Mouse (Mus musculus): ENCODE data around the gene Chl1. TPM values are rescaled to one million over a fixed set of nuclear protein-coding genes. Genes with fewer than 3 reads are reported as not detected.

Chl1 gene
- polyA plus RNA-seq, 1 experiment from 2014 or later: 127 TPM

- H3K36me3 ChIP-seq: no peaks in the 10 kb centered on the region
- peaks cover 9% of the 10 kb centered on the region for H3K4me1 ChIP-seq (replicated peaks)
- H3K27ac ChIP-seq (replicated peaks): no peak overlapping the region
- no peak for ATAC-seq (ENCODE audit: low FRiP score, low read depth)
- no peaks in the 10 kb centered on the region for H3K9me3 ChIP-seq
- H3K27me3 ChIP-seq: no peaks in the 10 kb centered on the region
- H3K9ac ChIP-seq: no peak overlapping the region
- no peak overlapping the region for H3K4me3 ChIP-seq
- no peak overlapping the region for H3K4me2 ChIP-seq
- 69% methylated on average over 3 of the region's 3 CpGs for WGBS
Observed at GRCm38 (mm10) chr6:103613714-103614113, 103.3 kb downstream of the Chl1 start.

- Histone ChIP-seq H3K4me1 (replicated peaks) (peaks cover 9% of the 10 kb centered on the region), H3K9ac (no peak overlapping the region), H3K27me3 (no peaks in the 10 kb centered on the region), H3K27ac (replicated peaks) (no peak overlapping the region), H3K4me3 (no peak overlapping the region), H3K4me2 (no peak overlapping the region), H3K9me3 (no peaks in the 10 kb centered on the region), H3K36me3 (no peaks in the 10 kb centered on the region)
- WGBS: 42% methylated on average over 3 of the region's 3 CpGs
- no peak for ATAC-seq (ENCODE audit: low FRiP score, low read depth)
Observed at GRCm38 (mm10) chr6:103615924-103616602, 105.7 kb downstream of the Chl1 start.

DNA sequence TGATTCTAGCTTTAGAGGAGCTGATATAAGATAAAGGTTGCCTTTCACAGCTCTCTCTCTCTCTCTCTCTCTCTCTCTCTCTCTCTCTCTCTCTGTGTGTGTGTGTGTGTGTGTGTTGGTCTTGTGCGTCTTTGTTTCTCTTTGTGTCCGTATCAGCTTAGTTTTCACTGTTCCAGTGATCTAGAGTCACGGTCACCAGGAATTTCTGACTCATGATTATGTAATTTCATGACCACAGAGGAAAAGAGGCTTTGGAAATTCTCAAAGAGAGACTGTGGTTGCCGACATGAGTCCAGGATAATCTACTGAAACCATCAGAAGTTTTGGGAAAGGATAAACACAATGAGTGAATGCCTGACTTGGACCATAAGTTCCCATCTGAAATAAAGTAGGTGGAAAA, 110.5 kb downstream of the Chl1 start:
- Histone ChIP-seq H3K9me3 (no peaks in the 10 kb centered on the region), H3K27ac (replicated peaks) (no peak overlapping the region), H3K9ac (no peak overlapping the region), H3K4me1 (replicated peaks) (peaks cover 6% of the 10 kb centered on the region), H3K4me2 (no peak overlapping the region), H3K27me3 (no peaks in the 10 kb centered on the region), H3K36me3 (no peaks in the 10 kb centered on the region), H3K4me3 (no peak overlapping the region)
- ATAC-seq (ENCODE audit: low FRiP score, low read depth): no peak
- WGBS: 50% methylated on average over 4 of the region's 4 CpGs

DNA sequence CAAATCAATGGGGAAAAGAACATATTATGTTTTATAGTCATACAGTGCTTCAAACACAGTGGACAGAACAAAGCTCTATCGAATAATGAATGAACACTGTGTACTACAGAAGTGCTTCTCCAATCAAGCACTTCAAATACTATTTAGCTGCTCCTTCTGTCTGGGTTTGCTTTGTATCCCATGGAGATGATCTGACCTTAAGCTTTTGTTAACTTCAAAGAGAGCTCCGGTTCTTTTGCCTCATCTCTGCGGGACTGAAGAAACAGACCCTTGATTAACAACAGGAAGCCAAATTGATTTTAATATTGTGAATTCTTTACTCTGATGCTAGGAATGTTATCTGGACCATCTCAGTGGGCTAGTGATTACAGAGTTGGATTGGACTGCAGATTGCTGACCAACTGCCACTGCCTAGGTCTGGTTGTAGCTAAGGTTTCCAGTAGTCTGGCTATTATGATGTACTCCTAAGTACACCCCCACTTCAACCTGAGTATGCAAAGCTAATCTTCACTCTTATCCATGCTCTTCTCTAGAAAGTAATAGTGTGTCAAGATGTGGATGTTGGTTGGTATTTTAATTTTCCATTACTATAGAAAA, 111.8 kb downstream of the Chl1 start:
- Histone ChIP-seq H3K27ac (replicated peaks) (no peak overlapping the region), H3K36me3 (no peaks in the 10 kb centered on the region), H3K9ac (no peak overlapping the region), H3K4me3 (no peak overlapping the region), H3K9me3 (no peaks in the 10 kb centered on the region), H3K4me2 (no peak overlapping the region), H3K4me1 (replicated peaks) (peaks cover 6% of the 10 kb centered on the region; the same call in 1 of the 2 replicates), H3K27me3 (no peaks in the 10 kb centered on the region)
- ATAC-seq (ENCODE audit: low FRiP score, low read depth): no peak
- WGBS: 10% methylated on average over 3 of the region's 3 CpGs

DNA sequence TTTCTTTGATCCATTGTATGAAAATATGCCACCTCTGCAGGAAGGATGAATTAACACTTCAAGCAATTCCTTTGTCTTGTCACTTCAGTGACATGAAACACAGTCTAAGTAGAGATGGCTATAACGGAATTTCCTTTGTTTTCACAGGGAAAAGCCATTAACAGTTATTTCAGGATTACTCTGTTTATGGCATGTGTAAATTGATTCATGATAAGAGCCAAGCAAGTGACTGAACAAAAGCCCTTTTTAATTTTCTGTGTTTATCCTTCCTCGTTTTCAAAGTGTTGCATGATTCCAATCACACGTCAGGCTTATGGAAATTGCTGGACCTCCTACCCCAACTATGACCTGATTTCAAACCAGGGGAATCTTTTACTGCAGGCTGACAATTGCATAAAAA, 122.5 kb downstream of the Chl1 start:
- no peak overlapping the region for H3K4me2 ChIP-seq
- no peaks in the 10 kb centered on the region for H3K36me3 ChIP-seq
- no peak for ATAC-seq (ENCODE audit: low FRiP score, low read depth)
- H3K4me3 ChIP-seq: no peak overlapping the region
- no peaks in the 10 kb centered on the region for H3K27me3 ChIP-seq
- H3K4me1 ChIP-seq (replicated peaks): no peaks in the 10 kb centered on the region; the same call in 1 of the 2 replicates
- no peaks in the 10 kb centered on the region for H3K9me3 ChIP-seq
- H3K27ac ChIP-seq (replicated peaks): peak overlapping the region; percentile 42
- H3K9ac ChIP-seq: no peak overlapping the region
- 23% methylated on average over 3 of the region's 3 CpGs for WGBS

DNA sequence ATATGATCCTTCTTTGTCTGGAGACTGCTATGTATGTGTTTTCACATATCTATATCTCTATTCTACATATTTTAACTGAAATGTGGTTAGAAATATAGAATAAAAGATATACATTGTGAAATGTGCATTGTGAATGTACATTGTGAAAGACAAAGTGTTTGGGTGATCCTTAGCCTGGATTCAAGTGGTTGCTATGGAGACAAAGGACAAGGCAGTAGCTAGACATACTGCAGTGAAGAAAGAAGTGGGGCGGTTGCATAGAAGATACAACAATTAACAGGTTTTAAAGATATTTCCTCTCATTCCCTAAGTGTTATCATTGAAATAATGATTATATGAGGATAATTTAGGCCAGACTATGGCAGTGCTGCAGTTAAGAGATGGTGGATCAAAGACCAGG, 146.4 kb downstream of the Chl1 start:
- Histone ChIP-seq H3K4me1 (replicated peaks) (peaks cover 3% of the 10 kb centered on the region; the same call in 1 of the 2 replicates), H3K9me3 (no peaks in the 10 kb centered on the region), H3K36me3 (peaks cover 8% of the 10 kb centered on the region), H3K4me3 (no peak overlapping the region), H3K9ac (no peak overlapping the region), H3K27me3 (no peaks in the 10 kb centered on the region), H3K4me2 (no peak overlapping the region), H3K27ac (replicated peaks) (no peak overlapping the region; the same call in 1 of the 2 replicates)
- no peak; the same call in 1 of the 2 replicates for ATAC-seq (ENCODE audit: low FRiP score, low read depth)
- 35% methylated on average over 1 of the region's 1 CpGs for WGBS

DNA sequence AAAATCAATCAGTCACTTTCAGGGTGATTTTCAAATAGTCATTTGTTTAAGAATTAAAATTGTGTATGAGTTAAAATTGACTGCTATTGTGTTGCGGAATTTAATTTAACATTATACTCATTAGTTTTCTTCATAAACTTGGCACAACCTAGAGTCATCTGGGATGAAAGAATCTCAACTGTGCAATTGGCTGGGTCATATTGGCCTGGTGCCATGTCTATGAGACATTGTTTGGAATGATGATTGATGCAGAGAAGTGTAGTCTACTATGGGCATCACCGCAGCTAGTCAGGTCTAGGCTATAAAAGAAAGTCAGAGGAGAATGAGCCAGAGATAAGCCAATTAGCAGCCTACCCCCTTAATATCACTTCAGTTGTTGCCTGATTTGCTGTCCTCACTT, 148.8 kb downstream of the Chl1 start:
- peaks cover 3% of the 10 kb centered on the region; the same call in 1 of the 2 replicates for H3K4me1 ChIP-seq (replicated peaks)
- no peak overlapping the region for H3K4me2 ChIP-seq
- no peak overlapping the region for H3K9ac ChIP-seq
- H3K36me3 ChIP-seq: peaks cover 5% of the 10 kb centered on the region; the same call in 1 of the 2 replicates
- no peak for ATAC-seq (ENCODE audit: low FRiP score, low read depth)
- H3K27ac ChIP-seq (replicated peaks): no peak overlapping the region
- no peaks in the 10 kb centered on the region for H3K9me3 ChIP-seq
- 80% methylated on average over 2 of the region's 2 CpGs for WGBS
- H3K27me3 ChIP-seq: no peaks in the 10 kb centered on the region
- H3K4me3 ChIP-seq: no peak overlapping the region

GRCm38 (mm10) chr6:103665206-103665605, 154.8 kb downstream of the Chl1 start:
- no peak overlapping the region for H3K9ac ChIP-seq
- WGBS: 87% methylated on average over 2 of the region's 2 CpGs
- H3K4me2 ChIP-seq: no peak overlapping the region
- no peak for ATAC-seq (ENCODE audit: low FRiP score, low read depth)
- peak overlapping the region; percentile 68 for H3K27ac ChIP-seq (replicated peaks)
- no peaks in the 10 kb centered on the region for H3K27me3 ChIP-seq
- H3K9me3 ChIP-seq: no peaks in the 10 kb centered on the region
- peaks cover 12% of the 10 kb centered on the region; the same call in 1 of the 2 replicates for H3K4me1 ChIP-seq (replicated peaks)
- peaks cover 13% of the 10 kb centered on the region for H3K36me3 ChIP-seq
- no peak overlapping the region for H3K4me3 ChIP-seq

- H3K9me3 ChIP-seq: no peaks in the 10 kb centered on the region
- H3K4me2 ChIP-seq: no peak overlapping the region
- no peaks in the 10 kb centered on the region for H3K27me3 ChIP-seq
- H3K9ac ChIP-seq: no peak overlapping the region
- H3K4me3 ChIP-seq: no peak overlapping the region
- H3K27ac ChIP-seq (replicated peaks): peak overlapping the region; percentile 68
- peaks cover 12% of the 10 kb centered on the region; the same call in 1 of the 2 replicates for H3K4me1 ChIP-seq (replicated peaks)
- WGBS: 59% methylated on average over 9 of the region's 9 CpGs
- no peak for ATAC-seq (ENCODE audit: low FRiP score, low read depth)
- peaks cover 14% of the 10 kb centered on the region for H3K36me3 ChIP-seq
Observed at GRCm38 (mm10) chr6:103665677-103666316, 155.4 kb downstream of the Chl1 start.

DNA sequence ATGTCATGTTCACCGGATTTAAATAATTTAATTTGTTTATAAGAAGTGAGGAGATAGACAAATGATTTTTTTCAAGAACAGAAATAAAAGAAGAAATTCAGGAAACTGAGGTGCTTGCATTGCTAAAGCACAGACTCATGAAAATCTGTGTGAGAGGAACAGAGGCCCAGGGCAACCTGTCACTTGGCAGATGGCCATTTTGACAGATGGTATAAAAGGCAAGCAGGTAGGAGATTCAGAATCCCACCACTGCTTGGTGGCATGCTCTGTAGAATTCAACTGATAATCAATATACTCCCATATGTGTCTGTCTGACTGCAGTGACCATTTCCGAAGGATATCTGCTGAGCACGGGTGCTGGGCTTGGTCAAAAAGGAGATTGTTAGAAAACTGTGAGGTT, 162.7 kb downstream of the Chl1 start:
- WGBS: 81% methylated on average over 3 of the region's 3 CpGs
- Histone ChIP-seq H3K27ac (replicated peaks) (no peak overlapping the region), H3K27me3 (no peaks in the 10 kb centered on the region), H3K4me1 (replicated peaks) (peaks cover 3% of the 10 kb centered on the region; the same call in 1 of the 2 replicates), H3K9ac (no peak overlapping the region), H3K4me3 (no peak overlapping the region), H3K36me3 (peaks cover 21% of the 10 kb centered on the region), H3K4me2 (no peak overlapping the region), H3K9me3 (no peaks in the 10 kb centered on the region)
- no peak for ATAC-seq (ENCODE audit: low FRiP score, low read depth)

GRCm38 (mm10) chr6:103674332-103674731, 163.9 kb downstream of the Chl1 start:
- Histone ChIP-seq H3K9me3 (no peaks in the 10 kb centered on the region), H3K4me3 (no peak overlapping the region), H3K4me1 (replicated peaks) (peaks cover 3% of the 10 kb centered on the region; the same call in 1 of the 2 replicates), H3K36me3 (peaks cover 21% of the 10 kb centered on the region), H3K9ac (no peak overlapping the region), H3K4me2 (no peak overlapping the region), H3K27ac (replicated peaks) (no peak overlapping the region), H3K27me3 (no peaks in the 10 kb centered on the region)
- peak; percentile 43; the same call in 1 of the 2 replicates for ATAC-seq (ENCODE audit: low FRiP score, low read depth)
- 64% methylated on average over 6 of the region's 6 CpGs for WGBS

GRCm38 (mm10) chr6:103675145-103675544, 164.8 kb downstream of the Chl1 start:
- H3K9ac ChIP-seq: no peak overlapping the region
- no peak overlapping the region for H3K4me3 ChIP-seq
- H3K27ac ChIP-seq (replicated peaks): no peak overlapping the region
- no peak for ATAC-seq (ENCODE audit: low FRiP score, low read depth)
- 85% methylated on average over 2 of the region's 2 CpGs for WGBS
- no peaks in the 10 kb centered on the region for H3K27me3 ChIP-seq
- no peak overlapping the region for H3K4me2 ChIP-seq
- H3K9me3 ChIP-seq: no peaks in the 10 kb centered on the region
- H3K36me3 ChIP-seq: peaks cover 16% of the 10 kb centered on the region
- H3K4me1 ChIP-seq (replicated peaks): peaks cover 3% of the 10 kb centered on the region; the same call in 1 of the 2 replicates

Data from hindbrain, embryonic 15.5 days (tissue).